Mouse (Mus musculus): ENCODE data around the gene Galnt17.

- TF ChIP-seq POLR2A (IDR thresholded peaks at IDR 0.05; ENCODE audit: extremely low read depth, insufficient read depth, low read length) (no peak), CTCF (IDR thresholded peaks at IDR 0.05; ENCODE audit: low read depth, low read length) (no peak)
Measured at GRCm38 (mm10) chr5:131089876-131090275, 218.4 kb downstream of the Galnt17 start.

Data from liver, adult 2 months (tissue).